Mouse (Mus musculus) heart, postnatal 36 days (tissue): ENCODE data around the gene Apba2. TPM values are rescaled to one million over a fixed set of nuclear protein-coding genes. Genes with fewer than 3 reads are reported as not detected.

Experiments used
- DNase-seq, 2 experiments: peaks; one replicate each; pipeline ENCODE4 v3.0.0; 2021 to 2022
- intact Hi-C: fragments of 180-260 bp; cut with DNase I; formaldehyde crosslinking; loops from one replicate; pipeline ENCODE4 v1.15.1; 2025
- total RNA-seq, 2 experiments: library from RNA; stranded (reverse); gene quantifications; 2 replicates each; pipeline ENCODE4 v1.2.3; 2021

Apba2 gene
- total RNA-seq, 2 experiments from 2014 or later = 0.51 to 0.94 TPM

- no peak for DNase-seq
- intact Hi-C loops = no loop called here
Measured at GRCm38 (mm10) chr7:64646046-64646445, 144.5 kb downstream of the Apba2 start.

GRCm38 (mm10) chr7:64648947-64649607 lies 147.6 kb downstream of the Apba2 start:
- intact Hi-C loops = no loop called here
- DNase-seq = no peak

GRCm38 (mm10) chr7:64651963-64652362 lies 150.5 kb downstream of the Apba2 start:
- intact Hi-C loops = no loop called here
- DNase-seq = no peak

GRCm38 (mm10) chr7:64656787-64657186 lies 155.3 kb downstream of the Apba2 start:
- no peak for DNase-seq
- intact Hi-C loops = no loop called here

GRCm38 (mm10) chr7:64658914-64659313 lies 157.4 kb downstream of the Apba2 start:
- DNase-seq = no peak
- intact Hi-C loops = no loop called here

- intact Hi-C loops = no loop called here
Measured at GRCm38 (mm10) chr7:64659328-64659727, 157.8 kb downstream of the Apba2 start.

GRCm38 (mm10) chr7:64662506-64662905 lies 161.0 kb downstream of the Apba2 start:
- no peak for DNase-seq
- intact Hi-C loops = no loop called here

More at GRCm38 (mm10) chr7:64659328-64659727, 157.8 kb downstream of the Apba2 start:
- no peak for DNase-seq

GRCm38 (mm10) chr7:64663600-64663999 lies 162.1 kb downstream of the Apba2 start:
- intact Hi-C loops = no loop called here
- DNase-seq = no peak

- intact Hi-C loops = no loop called here
- no peak for DNase-seq
Measured at GRCm38 (mm10) chr7:64665120-64665519, 163.6 kb downstream of the Apba2 start.

GRCm38 (mm10) chr7:64665716-64666298 lies 164.3 kb downstream of the Apba2 start:
- DNase-seq = no peak
- intact Hi-C loops = no loop called here

GRCm38 (mm10) chr7:64667959-64668358 lies 166.5 kb downstream of the Apba2 start:
- intact Hi-C loops = no loop called here
- no peak for DNase-seq

GRCm38 (mm10) chr7:64679771-64680479 lies 178.4 kb downstream of the Apba2 start:
- intact Hi-C loops = no loop called here
- no peak for DNase-seq

GRCm38 (mm10) chr7:64684893-64685292 lies 183.4 kb downstream of the Apba2 start:
- intact Hi-C loops = no loop called here

GRCm38 (mm10) chr7:64688115-64688817 lies 186.8 kb downstream of the Apba2 start:
- intact Hi-C loops = no loop called here
- DNase-seq = no peak

More at GRCm38 (mm10) chr7:64684893-64685292, 183.4 kb downstream of the Apba2 start:
- DNase-seq = no peak

GRCm38 (mm10) chr7:64691831-64692230 lies 190.3 kb downstream of the Apba2 start:
- intact Hi-C loops = no loop called here
- no peak for DNase-seq

GRCm38 (mm10) chr7:64694937-64695336 lies 193.4 kb downstream of the Apba2 start:
- DNase-seq = no peak
- intact Hi-C loops = no loop called here

- intact Hi-C loops = no loop called here
- DNase-seq = no peak
Measured at GRCm38 (mm10) chr7:64696521-64697281, 195.2 kb downstream of the Apba2 start.

GRCm38 (mm10) chr7:64697791-64698337 lies 196.4 kb downstream of the Apba2 start:
- intact Hi-C loops = no loop called here
- no peak for DNase-seq

GRCm38 (mm10) chr7:64704060-64704595 lies 202.6 kb downstream of the Apba2 start:
- intact Hi-C loops = no loop called here
- no peak for DNase-seq

GRCm38 (mm10) chr7:64708176-64708575 lies 206.7 kb downstream of the Apba2 start:
- no peak for DNase-seq
- intact Hi-C loops = no loop called here
